Mouse (Mus musculus) stomach, embryonic 16.5 days (tissue): Measurements from ENCODE around the gene Synpo2. TPM values are rescaled to one million over a fixed set of nuclear protein-coding genes. Genes with fewer than 3 reads are reported as not detected.

Experiments
- ATAC-seq: fragments of 200-750 bp; cut with Nextera tagmentation; 2 replicates; pipeline ENCODE4 v1.8.0; 2017; ENCODE audit warnings: moderate number of reproducible peaks, moderate TSS enrichment; ENCODE audit not compliant: insufficient read depth, low FRiP score
- H3K27ac ChIP-seq: fragments of 300-500 bp; sonication (generic); 2 replicates; pipeline ENCODE4 v1.5.1; 2014; ENCODE audit warnings: low read length
- H3K27me3 ChIP-seq: fragments of 300-500 bp; sonication (generic); 2 replicates; pipeline ENCODE4 v1.6.1; 2014; ENCODE audit warnings: low read length, control low read depth, mixed read lengths; ENCODE audit not compliant: control insufficient read depth, insufficient read depth
- H3K36me3 ChIP-seq: fragments of 300-500 bp; sonication (generic); 2 replicates; pipeline ENCODE4 v1.6.1; 2014; ENCODE audit warnings: low read length; ENCODE audit not compliant: control insufficient read depth, insufficient read depth
- H3K4me1 ChIP-seq: fragments of 300-500 bp; sonication (generic); 2 replicates; pipeline ENCODE4 v1.6.1; 2014; ENCODE audit warnings: low read length, control low read depth, mixed read lengths; ENCODE audit not compliant: control insufficient read depth, insufficient read depth
- H3K4me2 ChIP-seq: fragments of 300-500 bp; sonication (generic); 2 replicates; pipeline ENCODE4 v1.6.1; 2014; ENCODE audit warnings: low read depth, low read length, mixed read lengths
- H3K4me3 ChIP-seq: fragments of 300-500 bp; sonication (generic); replicated peaks from 2 replicates; pipeline ENCODE4 v1.5.1; 2014; ENCODE audit warnings: mild to moderate bottlenecking, low read length
- H3K9ac ChIP-seq: fragments of 300-500 bp; sonication (generic); 2 replicates; pipeline ENCODE4 v1.6.1; 2014; ENCODE audit warnings: low read length
- H3K9me3 ChIP-seq: fragments of 300-500 bp; sonication (generic); replicated peaks from 2 replicates; pipeline ENCODE4 v1.6.1; 2016; ENCODE audit warnings: low read length, control low read depth; ENCODE audit not compliant: control insufficient read depth
- WGBS: fragments of 180-500 bp; shearing (Covaris S2); extraction: QIAGEN DNeasy Blood & Tissue Kit; methylation state at CpG from one replicate; pipeline ENCODE4 v1.1.7; 2014; 5-methylcytosine and 5-hydroxymethylcytosine counted together
- polyA plus RNA-seq: library from polyadenylated mRNA; unstranded; fragments of >200 nt; fragmentation: Nextera tagmentation; extraction: Ambion mirVana; gene quantifications from 2 replicates; pipeline ENCODE4 v1.2.1, GENCODE M21; 2015

Gene Synpo2
- polyA plus RNA-seq, 1 experiment from 2014 or later: 38.7 TPM

- no peak overlapping the region for H3K4me2 ChIP-seq
- peak overlapping the region; percentile 0; the same call in 1 of the 2 replicates for H3K27ac ChIP-seq
- no peak overlapping the region for H3K4me3 ChIP-seq
- no peak overlapping the region for H3K9ac ChIP-seq
- WGBS: 84% methylated on average over 16 of the region's 16 CpGs
- no peaks in the 10 kb centered on the region for H3K27me3 ChIP-seq
- H3K9me3 ChIP-seq: no peaks in the 10 kb centered on the region
- no peak for ATAC-seq
- H3K4me1 ChIP-seq: peaks cover 9% of the 10 kb centered on the region; the same call in 1 of the 2 replicates
- H3K36me3 ChIP-seq: no peaks in the 10 kb centered on the region
Measured at GRCm38 (mm10) chr3:123085871-123086501, 150.0 kb downstream of the Synpo2 start.

- Histone ChIP-seq H3K27ac (peak overlapping the region; percentile 66; the same call in 1 of the 2 replicates), H3K36me3 (no peaks in the 10 kb centered on the region), H3K4me1 (peaks cover 10% of the 10 kb centered on the region; the same call in 1 of the 2 replicates), H3K4me2 (no peak overlapping the region), H3K9ac (no peak overlapping the region), H3K4me3 (no peak overlapping the region), H3K9me3 (no peaks in the 10 kb centered on the region), H3K27me3 (no peaks in the 10 kb centered on the region)
- WGBS: 57% methylated on average over 3 of the region's 3 CpGs
- ATAC-seq: no peak
Measured at GRCm38 (mm10) chr3:123081665-123082064, 154.3 kb downstream of the Synpo2 start.

- Histone ChIP-seq H3K27ac (peak overlapping the region; percentile 66), H3K4me3 (no peak overlapping the region)
- WGBS: 38% methylated on average over 7 of the region's 7 CpGs
Measured at GRCm38 (mm10) chr3:123080943-123081342, 155.0 kb downstream of the Synpo2 start.

GRCm38 (mm10) chr3:123080017-123080725 lies 155.8 kb downstream of the Synpo2 start:
- H3K36me3 ChIP-seq: no peaks in the 10 kb centered on the region
- peak overlapping the region; percentile 66 for H3K27ac ChIP-seq
- no peaks in the 10 kb centered on the region for H3K9me3 ChIP-seq
- no peak for ATAC-seq
- H3K4me3 ChIP-seq: no peak overlapping the region
- H3K9ac ChIP-seq: peak overlapping the region; percentile 37; the same call in 1 of the 2 replicates
- no peaks in the 10 kb centered on the region for H3K27me3 ChIP-seq
- H3K4me1 ChIP-seq: peaks cover 6% of the 10 kb centered on the region; the same call in 1 of the 2 replicates
- no peak overlapping the region for H3K4me2 ChIP-seq
- 59% methylated on average over 19 of the region's 19 CpGs for WGBS

More at GRCm38 (mm10) chr3:123080943-123081342, 155.0 kb downstream of the Synpo2 start:
- Histone ChIP-seq H3K9ac (no peak overlapping the region), H3K4me2 (no peak overlapping the region), H3K9me3 (no peaks in the 10 kb centered on the region), H3K27me3 (no peaks in the 10 kb centered on the region), H3K4me1 (peaks cover 8% of the 10 kb centered on the region; the same call in 1 of the 2 replicates), H3K36me3 (no peaks in the 10 kb centered on the region)
- no peak for ATAC-seq

GRCm38 (mm10) chr3:123075759-123076158 lies 160.2 kb downstream of the Synpo2 start:
- 83% methylated on average over 3 of the region's 3 CpGs for WGBS
- Histone ChIP-seq H3K36me3 (no peaks in the 10 kb centered on the region), H3K27ac (no peak overlapping the region), H3K27me3 (no peaks in the 10 kb centered on the region), H3K4me3 (no peak overlapping the region), H3K9ac (no peak overlapping the region), H3K9me3 (no peaks in the 10 kb centered on the region), H3K4me2 (no peak overlapping the region), H3K4me1 (0 out of 2 replicates have a peak, but pooled peaks cover 7% of the 10 kb centered on the region)
- no peak for ATAC-seq

GRCm38 (mm10) chr3:123075034-123075433 lies 160.9 kb downstream of the Synpo2 start:
- ATAC-seq: no peak
- H3K27me3 ChIP-seq: no peaks in the 10 kb centered on the region
- H3K4me1 ChIP-seq: 0 out of 2 replicates have a peak, but pooled peaks cover 5% of the 10 kb centered on the region
- H3K9me3 ChIP-seq: no peaks in the 10 kb centered on the region
- no peak overlapping the region for H3K4me2 ChIP-seq
- H3K27ac ChIP-seq: no peak overlapping the region
- no peaks in the 10 kb centered on the region for H3K36me3 ChIP-seq
- no peak overlapping the region for H3K9ac ChIP-seq
- no peak overlapping the region for H3K4me3 ChIP-seq

GRCm38 (mm10) chr3:123073351-123073750 lies 162.6 kb downstream of the Synpo2 start:
- Histone ChIP-seq H3K27me3 (no peaks in the 10 kb centered on the region), H3K36me3 (no peaks in the 10 kb centered on the region), H3K4me1 (0 out of 2 replicates have a peak, but pooled peaks cover 5% of the 10 kb centered on the region), H3K9me3 (no peaks in the 10 kb centered on the region), H3K4me3 (no peak overlapping the region), H3K4me2 (no peak overlapping the region), H3K27ac (peak overlapping the region; percentile 51), H3K9ac (no peak overlapping the region)
- ATAC-seq: no peak

GRCm38 (mm10) chr3:123072472-123072871 lies 163.5 kb downstream of the Synpo2 start:
- peak overlapping the region; percentile 12; the same call in 1 of the 2 replicates for H3K27ac ChIP-seq
- WGBS: no CpG with 5 or more reads among the region's 1 CpGs
- H3K4me1 ChIP-seq: 0 out of 2 replicates have a peak, but pooled peaks cover 5% of the 10 kb centered on the region
- no peaks in the 10 kb centered on the region for H3K27me3 ChIP-seq
- no peak for ATAC-seq
- no peak overlapping the region for H3K9ac ChIP-seq
- H3K4me2 ChIP-seq: no peak overlapping the region
- no peak overlapping the region for H3K4me3 ChIP-seq
- H3K36me3 ChIP-seq: no peaks in the 10 kb centered on the region
- H3K9me3 ChIP-seq: no peaks in the 10 kb centered on the region

- Histone ChIP-seq H3K4me3 (no peak overlapping the region), H3K36me3 (no peaks in the 10 kb centered on the region), H3K9ac (no peak overlapping the region), H3K4me1 (peaks cover 8% of the 10 kb centered on the region; the same call in 1 of the 2 replicates), H3K27ac (no peak overlapping the region), H3K4me2 (no peak overlapping the region), H3K9me3 (no peaks in the 10 kb centered on the region), H3K27me3 (no peaks in the 10 kb centered on the region)
- no peak for ATAC-seq
- 86% methylated on average over 1 of the region's 1 CpGs for WGBS
Measured at GRCm38 (mm10) chr3:123070996-123071395, 165.0 kb downstream of the Synpo2 start.
